Mouse (Mus musculus) heart, embryonic 12.5 days (tissue): ENCODE measurements at regions not wholly inside any gene's neighbourhood (a gene's known extent, or its start where the extent isn't known, plus 50 kb on each side); places are given as distances from the start of the nearest gene placed in this dataset.

Experiments
- ATAC-seq: fragments of 200-750 bp; cut with Nextera tagmentation; 2 replicates; pipeline ENCODE4 v1.8.0; 2017; ENCODE audit warnings: moderate TSS enrichment, moderate library complexity; ENCODE audit not compliant: insufficient number of reproducible peaks, low FRiP score
- H3K27ac ChIP-seq: fragments of 300-500 bp; sonication (generic); 2 replicates; pipeline ENCODE4 v1.5.1; 2016; ENCODE audit warnings: mild to moderate bottlenecking, moderate library complexity; ENCODE audit not compliant: poor library complexity, severe bottlenecking
- H3K27me3 ChIP-seq: fragments of 300-500 bp; sonication (generic); replicated peaks from 2 replicates; pipeline ENCODE4 v1.6.1; 2016; ENCODE audit warnings: mild to moderate bottlenecking, moderate library complexity
- H3K36me3 ChIP-seq: fragments of 300-500 bp; sonication (generic); 2 replicates; pipeline ENCODE4 v1.6.1; 2016; ENCODE audit warnings: mild to moderate bottlenecking, moderate library complexity
- H3K4me1 ChIP-seq: fragments of 300-500 bp; sonication (generic); replicated peaks from 2 replicates; pipeline ENCODE4 v1.6.1; 2016; ENCODE audit warnings: mild to moderate bottlenecking
- H3K4me2 ChIP-seq: fragments of 300-500 bp; sonication (generic); 2 replicates; pipeline ENCODE4 v1.6.1; 2016; ENCODE audit warnings: mild to moderate bottlenecking, moderate library complexity
- H3K4me3 ChIP-seq: fragments of 300-500 bp; sonication (generic); 2 replicates; pipeline ENCODE4 v1.5.1; 2016; ENCODE audit warnings: mild to moderate bottlenecking
- H3K9ac ChIP-seq: fragments of 300-500 bp; sonication (generic); 2 replicates; pipeline ENCODE4 v1.6.1; 2016; ENCODE audit warnings: mild to moderate bottlenecking, moderate library complexity
- H3K9me3 ChIP-seq: fragments of 300-500 bp; sonication (generic); replicated peaks from 2 replicates; pipeline ENCODE4 v1.6.1; 2016; ENCODE audit warnings: mild to moderate bottlenecking, moderate library complexity
- WGBS: fragments of 180-500 bp; shearing (Covaris S2); methylation state at CpG from one replicate; pipeline ENCODE4 v1.1.7; 2016; 5-methylcytosine and 5-hydroxymethylcytosine counted together

- H3K4me2 ChIP-seq = no peak overlapping the region
- WGBS = 79% methylated on average over 10 of the region's 10 CpGs
- ATAC-seq = no peak
Observed at GRCm38 (mm10) chr12:106186501-106186900, 176.5 kb downstream of the Vrk1 start.

GRCm38 (mm10) chr12:106191771-106192170, 181.7 kb downstream of the Vrk1 start:
- Histone ChIP-seq H3K4me1 (no peaks in the 10 kb centered on the region), H3K36me3 (no peaks in the 10 kb centered on the region), H3K4me2 (no peak overlapping the region), H3K9ac (no peak overlapping the region), H3K9me3 (0 out of 2 replicates have a peak, but pooled peaks cover 6% of the 10 kb centered on the region), H3K27me3 (no peaks in the 10 kb centered on the region), H3K27ac (no peak overlapping the region), H3K4me3 (no peak overlapping the region)
- no peak for ATAC-seq
- 75% methylated on average over 7 of the region's 7 CpGs for WGBS

More at GRCm38 (mm10) chr12:106186501-106186900, 176.5 kb downstream of the Vrk1 start:
- peaks cover 16% of the 10 kb centered on the region for H3K27me3 ChIP-seq
- H3K36me3 ChIP-seq = no peaks in the 10 kb centered on the region
- H3K4me1 ChIP-seq = no peaks in the 10 kb centered on the region
- no peak overlapping the region for H3K4me3 ChIP-seq
- no peak overlapping the region for H3K27ac ChIP-seq
- no peak overlapping the region for H3K9ac ChIP-seq
- H3K9me3 ChIP-seq = no peaks in the 10 kb centered on the region

GRCm38 (mm10) chr12:106199302-106199701, 189.3 kb downstream of the Vrk1 start:
- Histone ChIP-seq H3K27ac (no peak overlapping the region), H3K4me1 (peaks cover 8% of the 10 kb centered on the region), H3K27me3 (no peaks in the 10 kb centered on the region), H3K9ac (no peak overlapping the region), H3K36me3 (no peaks in the 10 kb centered on the region), H3K4me3 (no peak overlapping the region), H3K9me3 (no peaks in the 10 kb centered on the region), H3K4me2 (no peak overlapping the region)
- no peak for ATAC-seq
- WGBS = 7% methylated on average over 4 of the region's 4 CpGs

- H3K4me1 ChIP-seq = peaks cover 8% of the 10 kb centered on the region
- WGBS = 86% methylated on average over 8 of the region's 8 CpGs
- no peak overlapping the region for H3K9ac ChIP-seq
- H3K4me3 ChIP-seq = no peak overlapping the region
- H3K27ac ChIP-seq = no peak overlapping the region
- ATAC-seq = no peak
- no peaks in the 10 kb centered on the region for H3K36me3 ChIP-seq
- no peaks in the 10 kb centered on the region for H3K9me3 ChIP-seq
- no peak overlapping the region for H3K4me2 ChIP-seq
- no peaks in the 10 kb centered on the region for H3K27me3 ChIP-seq
Observed at GRCm38 (mm10) chr12:106203526-106203925, 193.5 kb downstream of the Vrk1 start.

GRCm38 (mm10) chr12:106210959-106211358, 200.9 kb downstream of the Vrk1 start:
- no peaks in the 10 kb centered on the region for H3K27me3 ChIP-seq
- 71% methylated on average over 6 of the region's 6 CpGs for WGBS
- H3K4me3 ChIP-seq = no peak overlapping the region
- no peak overlapping the region for H3K4me2 ChIP-seq
- no peak overlapping the region for H3K9ac ChIP-seq
- H3K9me3 ChIP-seq = no peaks in the 10 kb centered on the region
- ATAC-seq = no peak
- no peaks in the 10 kb centered on the region for H3K36me3 ChIP-seq
- H3K27ac ChIP-seq = no peak overlapping the region
- no peaks in the 10 kb centered on the region for H3K4me1 ChIP-seq

GRCm38 (mm10) chr12:106211488-106211887, 201.5 kb downstream of the Vrk1 start:
- Histone ChIP-seq H3K36me3 (no peaks in the 10 kb centered on the region), H3K4me1 (no peaks in the 10 kb centered on the region), H3K27ac (no peak overlapping the region), H3K9ac (no peak overlapping the region), H3K9me3 (no peaks in the 10 kb centered on the region), H3K27me3 (no peaks in the 10 kb centered on the region), H3K4me3 (no peak overlapping the region), H3K4me2 (no peak overlapping the region)
- 84% methylated on average over 8 of the region's 8 CpGs for WGBS
- ATAC-seq = no peak

GRCm38 (mm10) chr12:106212397-106212796, 202.4 kb downstream of the Vrk1 start:
- no peak for ATAC-seq
- no peak overlapping the region for H3K27ac ChIP-seq
- H3K4me1 ChIP-seq = no peaks in the 10 kb centered on the region
- H3K4me2 ChIP-seq = no peak overlapping the region
- H3K4me3 ChIP-seq = no peak overlapping the region
- no peaks in the 10 kb centered on the region for H3K27me3 ChIP-seq
- no peak overlapping the region for H3K9ac ChIP-seq
- WGBS = 66% methylated on average over 5 of the region's 5 CpGs
- no peaks in the 10 kb centered on the region for H3K36me3 ChIP-seq
- H3K9me3 ChIP-seq = no peaks in the 10 kb centered on the region

GRCm38 (mm10) chr12:106220071-106220470, 210.0 kb downstream of the Vrk1 start:
- Histone ChIP-seq H3K27me3 (peaks cover 1% of the 10 kb centered on the region; the same call in 1 of the 2 replicates), H3K27ac (no peak overlapping the region), H3K4me1 (no peaks in the 10 kb centered on the region), H3K36me3 (no peaks in the 10 kb centered on the region), H3K4me3 (no peak overlapping the region), H3K4me2 (no peak overlapping the region), H3K9ac (no peak overlapping the region), H3K9me3 (no peaks in the 10 kb centered on the region)
- ATAC-seq = no peak
- WGBS = 47% methylated on average over 3 of the region's 3 CpGs

- Histone ChIP-seq H3K36me3 (no peaks in the 10 kb centered on the region), H3K9me3 (peaks cover 3% of the 10 kb centered on the region; the same call in 1 of the 2 replicates), H3K9ac (no peak overlapping the region), H3K4me1 (peaks cover 6% of the 10 kb centered on the region; the same call in 1 of the 2 replicates), H3K4me3 (no peak overlapping the region), H3K27ac (no peak overlapping the region), H3K27me3 (peaks cover 3% of the 10 kb centered on the region; the same call in 1 of the 2 replicates), H3K4me2 (no peak overlapping the region)
- ATAC-seq = no peak
- 51% methylated on average over 7 of the region's 7 CpGs for WGBS
Observed at GRCm38 (mm10) chr12:106226276-106226675, 216.2 kb downstream of the Vrk1 start.

GRCm38 (mm10) chr12:106226776-106227562, 216.9 kb downstream of the Vrk1 start:
- peaks cover 3% of the 10 kb centered on the region; the same call in 1 of the 2 replicates for H3K9me3 ChIP-seq
- ATAC-seq = no peak
- WGBS = 27% methylated on average over 25 of the region's 25 CpGs
- peaks cover 6% of the 10 kb centered on the region; the same call in 1 of the 2 replicates for H3K4me1 ChIP-seq
- H3K36me3 ChIP-seq = no peaks in the 10 kb centered on the region
- H3K27ac ChIP-seq = no peak overlapping the region
- H3K27me3 ChIP-seq = peaks cover 3% of the 10 kb centered on the region; the same call in 1 of the 2 replicates
- H3K4me2 ChIP-seq = peak overlapping the region; percentile 56
- H3K9ac ChIP-seq = no peak overlapping the region
- peak overlapping the region; percentile 5; the same call in 1 of the 2 replicates for H3K4me3 ChIP-seq

GRCm38 (mm10) chr12:106227563-106227840, 217.5 kb downstream of the Vrk1 start:
- ATAC-seq = no peak
- WGBS = 33% methylated on average over 8 of the region's 8 CpGs
- Histone ChIP-seq H3K36me3 (no peaks in the 10 kb centered on the region), H3K27ac (no peak overlapping the region), H3K9ac (no peak overlapping the region), H3K4me3 (peak overlapping the region; percentile 5; the same call in 1 of the 2 replicates), H3K27me3 (peaks cover 3% of the 10 kb centered on the region; the same call in 1 of the 2 replicates), H3K9me3 (peaks cover 3% of the 10 kb centered on the region; the same call in 1 of the 2 replicates), H3K4me1 (peaks cover 6% of the 10 kb centered on the region; the same call in 1 of the 2 replicates), H3K4me2 (peak overlapping the region; percentile 56)
